Mouse (Mus musculus): ENCODE measurements around the gene Vmn2r27. TPM values are rescaled to one million over a fixed set of nuclear protein-coding genes. Genes with fewer than 3 reads are reported as not detected.

Gene Vmn2r27
- polyA plus RNA-seq (2012; rRNA removed; ENCODE audit: low replicate concordance): not detected in 2 replicates

GRCm38 (mm10) chr6:124231756-124232155 is at the start of gene Vmn2r27:
Gene Vmn2r27, minus strand, starts transcription at chr6:124231856.

Other genes starting within 250 kb of the Vmn2r27 start
- gene Vmn2r26, start 207.3 kb downstream of the Vmn2r27 start, polyA plus RNA-seq (2012; rRNA removed; ENCODE audit: low replicate concordance): 0.04 TPM in 1 of 2 replicates, not detected in the other
- 2.6 and 6.1 TPM in 2 replicates for gene Cd163, start 72.8 kb upstream of the Vmn2r27 start, polyA plus RNA-seq (2012; rRNA removed; ENCODE audit: low replicate concordance)
- gene Pex5, start 183.2 kb upstream of the Vmn2r27 start, polyA plus RNA-seq (2012; rRNA removed; ENCODE audit: low replicate concordance): 46.5 and 54.1 TPM in 2 replicates
- 46.9 and 56.5 TPM in 2 replicates for gene Clstn3, start 232.9 kb upstream of the Vmn2r27 start, polyA plus RNA-seq (2012; rRNA removed; ENCODE audit: low replicate concordance)